Comparison of ENCODE assay signal across 8 mouse cellular contexts in genomic region chr1:127537204-127538038, GRCm38 (mm10).
DNase-seq lines count a peak whose midpoint lies in the region; ATAC-seq and TF ChIP-seq lines count a peak whose summit lies in the region.

No protein-coding gene starts in this region.

- H3K27ac ChIP-seq in heart, embryonic 16.5 days (ENCODE audit: low read length) = no peak overlapping the region
- H3K27ac ChIP-seq in heart, adult 2 months = no peak overlapping the region
- peak overlapping the region; percentile 79 for H3K27ac ChIP-seq in embryonic facial prominence, embryonic 12.5 days
- peak overlapping the region; percentile 1; the same call in 1 of the 2 replicates for H3K27ac ChIP-seq in neural tube, embryonic 11.5 days (ENCODE audit: low read depth, low read length)

- 36% methylated on average over 17 of the region's 17 CpGs for WGBS in heart, embryonic 16.5 days
- WGBS in heart, adult 2 months = 40% methylated on average over 17 of the region's 17 CpGs
- WGBS in embryonic facial prominence, embryonic 12.5 days = 8% methylated on average over 17 of the region's 17 CpGs
- 17% methylated on average over 17 of the region's 17 CpGs for WGBS in neural tube, embryonic 11.5 days

- H3K4me3 ChIP-seq in heart, embryonic 16.5 days (ENCODE audit: low read length) = no peak overlapping the region
- no peak overlapping the region for H3K4me3 ChIP-seq in heart, adult 2 months
- peak overlapping the region; percentile 14 for H3K4me3 ChIP-seq in embryonic facial prominence, embryonic 12.5 days
- H3K4me3 ChIP-seq in neural tube, embryonic 11.5 days (ENCODE audit: low read depth, low read length) = no peak overlapping the region

- H3K79me2 ChIP-seq in heart, adult 2 months (replicated peaks; ENCODE audit: control insufficient read depth, insufficient read depth, low read length) = no peaks in the 10 kb centered on the region

- no peak for TF ChIP-seq POLR2A in heart, adult 2 months (IDR thresholded peaks at IDR 0.05; ENCODE audit: insufficient read depth, low read depth, low read length)

- intact Hi-C loops in heart, adult 2 months (cut with DNase I) = no loop called here

- peaks cover 4% of the 10 kb centered on the region; the same call in 1 of the 2 replicates for H3K4me1 ChIP-seq in heart, embryonic 16.5 days (ENCODE audit: control insufficient read depth, insufficient read depth, low read length)
- no peaks in the 10 kb centered on the region for H3K4me1 ChIP-seq in heart, adult 2 months (ENCODE audit: control insufficient read depth, insufficient read depth, low read length)
- peaks cover 25% of the 10 kb centered on the region for H3K4me1 ChIP-seq in embryonic facial prominence, embryonic 12.5 days
- no peaks in the 10 kb centered on the region for H3K4me1 ChIP-seq in neural tube, embryonic 11.5 days (ENCODE audit: control insufficient read depth, insufficient read depth, low read length)

- no peak for DNase-seq in heart, adult 2 months
- DNase-seq in layer of hippocampus, adult 8-10 months (ENCODE audit: low spot score in 2 of 2) = peak; percentile 11 to 17
- DNase-seq in neural tube, embryonic 11.5 days (ENCODE audit: low spot score) = peak; percentile 79
- DNase-seq in adrenal gland, adult (ENCODE audit: inconsistent age in 2 of 2, low spot score in 1 of 2) = no peak
- DNase-seq in lung, postnatal 14 days = no peak
- DNase-seq in lung, postnatal 36 days = no peak

- H3K36me3 ChIP-seq in heart, embryonic 16.5 days (ENCODE audit: control insufficient read depth, insufficient read depth) = no peaks in the 10 kb centered on the region
- H3K36me3 ChIP-seq in heart, adult 2 months (ENCODE audit: control insufficient read depth, insufficient read depth, low read length) = no peaks in the 10 kb centered on the region
- no peaks in the 10 kb centered on the region for H3K36me3 ChIP-seq in embryonic facial prominence, embryonic 12.5 days
- no peaks in the 10 kb centered on the region for H3K36me3 ChIP-seq in neural tube, embryonic 11.5 days (ENCODE audit: control insufficient read depth, insufficient read depth, low read length)

- no peaks in the 10 kb centered on the region for H3K9me3 ChIP-seq in heart, embryonic 16.5 days (replicated peaks; ENCODE audit: control insufficient read depth, low read length)
- H3K9me3 ChIP-seq in embryonic facial prominence, embryonic 12.5 days = no peaks in the 10 kb centered on the region
- no peaks in the 10 kb centered on the region for H3K9me3 ChIP-seq in neural tube, embryonic 11.5 days (ENCODE audit: control insufficient read depth, low read length)

- TF ChIP-seq CTCF in heart, adult 2 months (IDR thresholded peaks at IDR 0.05) = no peak

- ATAC-seq in heart, embryonic 16.5 days (replicated peaks; ENCODE audit: extremely low read depth, insufficient read depth, low FRiP score) = no peak
- ATAC-seq in embryonic facial prominence, embryonic 12.5 days (ENCODE audit: insufficient number of reproducible peaks, insufficient read depth, low FRiP score, low TSS enrichment) = peak; percentile 90
- peak; percentile 61; the same call in 1 of the 2 replicates for ATAC-seq in neural tube, embryonic 11.5 days (ENCODE audit: insufficient read depth, low FRiP score, low TSS enrichment)

- no peaks in the 10 kb centered on the region for H3K27me3 ChIP-seq in heart, embryonic 16.5 days (ENCODE audit: control insufficient read depth, insufficient read depth, low read length)
- H3K27me3 ChIP-seq in heart, adult 2 months (ENCODE audit: control insufficient read depth, insufficient read depth, low read length) = no peaks in the 10 kb centered on the region
- H3K27me3 ChIP-seq in embryonic facial prominence, embryonic 12.5 days = no peaks in the 10 kb centered on the region
- H3K27me3 ChIP-seq in neural tube, embryonic 11.5 days (ENCODE audit: control insufficient read depth, insufficient read depth, low read length) = peaks cover 70% of the 10 kb centered on the region

- TF ChIP-seq EP300 in heart, adult 2 months (IDR thresholded peaks at IDR 0.05; ENCODE audit: insufficient read depth, low read depth, low read length) = no peak

- peak overlapping the region; percentile 42 for H3K4me2 ChIP-seq in heart, embryonic 16.5 days (ENCODE audit: low read depth, low read length)
- H3K4me2 ChIP-seq in embryonic facial prominence, embryonic 12.5 days (replicated peaks) = peak overlapping the region; percentile 41
- H3K4me2 ChIP-seq in neural tube, embryonic 11.5 days (ENCODE audit: low read depth) = no peak overlapping the region

- no peak overlapping the region for H3K9ac ChIP-seq in heart, embryonic 16.5 days (ENCODE audit: low read length)
- H3K9ac ChIP-seq in heart, adult 2 months (ENCODE audit: low read depth, low read length) = no peak overlapping the region
- 0 out of 2 replicates have a peak overlapping the region, but pooled peaks have one; percentile 20 for H3K9ac ChIP-seq in embryonic facial prominence, embryonic 12.5 days
- H3K9ac ChIP-seq in neural tube, embryonic 11.5 days (ENCODE audit: low read length) = no peak overlapping the region

Comparison
In these comparisons a context has a peak if more than half of its experiments do, and no peak if none do; other contexts are left out.
1. H3K27ac ChIP-seq: peak in embryonic facial prominence, embryonic 12.5 days (single experiment) and neural tube, embryonic 11.5 days (single experiment); none in heart, embryonic 16.5 days (single experiment) and heart, adult 2 months (single experiment).
2. DNase-seq: peak in layer of hippocampus, adult 8-10 months (2 of 2) and neural tube, embryonic 11.5 days (single experiment); none in heart, adult 2 months (0 of 2), adrenal gland, adult (0 of 2), lung, postnatal 14 days (single experiment) and lung, postnatal 36 days (single experiment).